Mouse (Mus musculus): ENCODE data around the gene Sumo2.

DNA sequence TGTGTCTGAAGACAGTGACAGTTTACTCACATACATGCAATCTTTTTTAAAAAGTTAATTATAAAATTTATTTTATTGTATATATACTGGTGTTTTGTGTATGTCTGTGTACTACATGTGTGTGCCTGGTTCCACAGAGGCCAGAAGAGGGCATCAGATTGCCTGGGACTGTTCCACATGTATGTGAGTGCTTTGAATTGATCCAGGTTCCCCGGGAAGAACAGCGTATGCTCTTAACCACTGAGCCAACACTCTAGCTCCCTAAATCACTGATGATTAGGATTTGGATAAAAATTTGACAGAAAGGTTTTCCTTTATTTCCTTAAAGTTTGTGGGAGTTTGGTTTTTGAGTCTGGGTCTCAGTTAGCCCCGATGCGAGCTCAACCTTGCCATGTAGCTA is 27.3 kb upstream of the Sumo2 start:
- TF ChIP-seq CTCF (IDR thresholded peaks at IDR 0.05; ENCODE audit: low read depth, low read length) (no peak), POLR2A (IDR thresholded peaks at IDR 0.05; ENCODE audit: insufficient read depth, low read length) (no peak)
